Mouse (Mus musculus) spleen, adult 12 weeks (tissue): ENCODE data around the gene Rorc.
A peak's percentile ranks its signal among the peaks of the same experiment; 100 is the strongest.

Source experiments
- DNase-seq: peaks from one replicate; pipeline ENCODE4 v3.0.0; 2022; ENCODE audit warnings: low spot score

Gene Rorc

GRCm38 (mm10) chr3:94434305-94434704, 61.7 kb downstream of the Rorc start:
- no peak for DNase-seq

GRCm38 (mm10) chr3:94436420-94436819, 63.8 kb downstream of the Rorc start:
- DNase-seq: no peak

DNA sequence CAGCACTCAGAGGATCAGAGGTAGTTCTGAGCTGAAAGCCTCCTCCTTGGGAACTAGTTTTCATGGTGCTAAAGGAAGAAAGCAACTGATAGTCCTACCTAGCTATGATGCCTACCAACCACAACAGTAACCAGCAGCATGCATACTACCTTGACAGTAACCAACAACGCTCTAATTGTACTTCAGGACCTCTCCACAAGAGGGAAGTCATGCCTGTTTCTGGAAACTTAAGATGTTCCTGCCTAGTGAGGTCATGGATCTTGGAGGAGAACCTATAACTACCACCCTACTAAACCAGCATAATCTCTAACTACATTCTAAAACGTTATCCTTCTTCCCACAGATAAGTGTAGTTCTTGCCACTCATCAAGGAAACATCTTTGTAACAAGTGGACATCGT, 68.6 kb downstream of the Rorc start:
- DNase-seq: no peak

GRCm38 (mm10) chr3:94442951-94443596, 70.5 kb downstream of the Rorc start, which contains the start of gene Mrpl9:
Mrpl9 (plus strand) TSS chr3:94443318.
- peak; percentile 91 for DNase-seq

DNA sequence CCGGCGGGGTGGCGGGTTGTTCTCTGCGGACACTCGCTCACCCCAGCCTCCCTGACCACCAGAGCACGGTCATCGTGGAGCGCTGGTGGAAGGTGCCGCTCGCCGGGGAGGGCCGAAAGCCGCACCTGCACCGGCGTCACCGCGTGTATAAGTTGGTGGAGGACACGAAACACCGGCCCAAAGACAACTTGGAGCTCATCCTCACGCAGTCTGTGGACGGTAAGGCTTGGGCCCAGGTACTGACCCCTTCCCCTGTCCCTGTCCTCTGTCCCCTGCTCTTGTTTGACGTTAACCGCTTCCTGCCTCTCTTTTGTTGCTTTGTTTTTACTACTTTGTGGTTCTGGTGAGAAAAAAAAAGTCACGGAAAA, 71.0 kb downstream of the Rorc start, which contains the start of gene Oaz3:
Oaz3 (minus strand) TSS at position 319 of the 368 bp plus-strand sequence.
- no peak for DNase-seq
